Mouse (Mus musculus) forebrain, postnatal 0 days (tissue): Measurements from ENCODE around the gene Zdhhc14. TPM values are rescaled to one million over a fixed set of nuclear protein-coding genes. Genes with fewer than 3 reads are reported as not detected.

ENCODE experiments used
- ATAC-seq: fragments of 200-750 bp; cut with Nextera tagmentation; 2 replicates; pipeline ENCODE4 v1.8.0; 2017; ENCODE audit warnings: mild to moderate bottlenecking, moderate library complexity
- DNase-seq: peaks from one replicate; pipeline ENCODE4 v3.0.0-alpha.2; 2015
- H3K27ac ChIP-seq: fragments of 300-500 bp; sonication (generic); 2 replicates; pipeline ENCODE4 v1.5.1; 2014; ENCODE audit warnings: low read depth, mild to moderate bottlenecking, antibody characterized with exemption, low read length, moderate library complexity, mixed read lengths
- H3K27me3 ChIP-seq: fragments of 300-500 bp; sonication (generic); 2 replicates; pipeline ENCODE4 v1.6.1; 2014; ENCODE audit warnings: mild to moderate bottlenecking, low read length, mixed read lengths; ENCODE audit not compliant: insufficient read depth
- H3K36me3 ChIP-seq: fragments of 300-500 bp; sonication (generic); 2 replicates; pipeline ENCODE4 v1.6.1; 2014; ENCODE audit warnings: mild to moderate bottlenecking, moderate library complexity; ENCODE audit not compliant: insufficient read depth
- H3K4me1 ChIP-seq: fragments of 300-500 bp; sonication (generic); 2 replicates; pipeline ENCODE4 v1.6.1; 2014; ENCODE audit warnings: antibody characterized with exemption; ENCODE audit not compliant: insufficient read depth
- H3K4me2 ChIP-seq: fragments of 300-500 bp; sonication (generic); 2 replicates; pipeline ENCODE4 v1.6.1; 2014; ENCODE audit warnings: low read depth, mild to moderate bottlenecking, moderate library complexity
- H3K4me3 ChIP-seq: fragments of 300-500 bp; sonication (generic); 2 replicates; pipeline ENCODE4 v1.5.1; 2014; ENCODE audit warnings: low read depth, low read length, mixed read lengths
- H3K9ac ChIP-seq: fragments of 300-500 bp; sonication (generic); 2 replicates; pipeline ENCODE4 v1.6.1; 2014; ENCODE audit warnings: mild to moderate bottlenecking
- H3K9me3 ChIP-seq: fragments of 300-500 bp; sonication (generic); 2 replicates; pipeline ENCODE4 v1.6.1; 2016; ENCODE audit warnings: low read length
- CTCF ChIP-seq: sonication (generic); IDR thresholded peaks from 2 replicates; pipeline ENCODE4 v1.5.1; 2016; ENCODE audit warnings: antibody characterized with exemption, control low read depth, low read depth
- WGBS: fragments of 180-500 bp; shearing (Covaris S2); extraction: QIAGEN DNeasy Blood & Tissue Kit; methylation state at CpG from one replicate; pipeline ENCODE4 v1.1.7; 2014; 5-methylcytosine and 5-hydroxymethylcytosine counted together
- polyA plus RNA-seq: library from polyadenylated mRNA; unstranded; fragments of >200 nt; fragmentation: Nextera tagmentation; extraction: Ambion mirVana; gene quantifications from 2 replicates; pipeline ENCODE4 v1.2.1, GENCODE M21; 2015
- total RNA-seq: library from RNA; depleted of rRNA; stranded (reverse); fragments of >200 nt; gene quantifications from 2 replicates; pipeline ENCODE4 v1.2.3, GENCODE M21; 2014

The Zdhhc14 gene
- total and polyA plus RNA-seq, 2 experiments from 2014 or later: 9.9 to 16.7 TPM

DNA sequence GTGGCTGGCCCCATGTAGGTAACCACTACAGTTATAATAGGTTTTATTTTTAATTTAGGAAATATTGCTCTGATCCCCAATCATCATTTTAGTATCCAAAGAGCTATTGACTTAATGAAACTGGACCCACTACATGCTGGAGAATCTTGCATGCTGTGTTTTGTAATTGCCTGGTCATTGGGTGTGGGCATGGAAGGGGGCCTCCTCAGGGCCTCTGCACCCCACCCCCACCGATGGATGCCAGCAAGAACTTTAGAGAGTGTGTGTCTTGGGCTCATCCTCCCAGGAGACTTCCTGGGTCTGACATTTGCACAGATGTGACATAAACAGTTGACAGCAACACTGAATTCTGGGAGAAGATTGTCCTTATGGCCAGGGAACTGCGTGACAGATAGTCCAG lies 49.8 kb downstream of the Zdhhc14 start:
- ATAC-seq (no peak), DNase-seq (no peak)
- no peaks in the 10 kb centered on the region for H3K27me3 ChIP-seq
- H3K9me3 ChIP-seq: no peaks in the 10 kb centered on the region
- no peaks in the 10 kb centered on the region for H3K36me3 ChIP-seq
- no peak overlapping the region for H3K9ac ChIP-seq
- no peak overlapping the region for H3K4me3 ChIP-seq
- no peak overlapping the region for H3K27ac ChIP-seq
- 0 out of 2 replicates have a peak, but pooled peaks cover 3% of the 10 kb centered on the region for H3K4me1 ChIP-seq
- no peak for TF ChIP-seq CTCF
- WGBS: 85% methylated on average over 2 of the region's 2 CpGs
- no peak overlapping the region for H3K4me2 ChIP-seq

GRCm38 (mm10) chr17:5544065-5544464 lies 51.7 kb downstream of the Zdhhc14 start:
- Histone ChIP-seq H3K27ac (no peak overlapping the region; the same call in 1 of the 2 replicates), H3K27me3 (no peaks in the 10 kb centered on the region), H3K4me1 (no peaks in the 10 kb centered on the region), H3K36me3 (no peaks in the 10 kb centered on the region), H3K4me2 (no peak overlapping the region), H3K4me3 (no peak overlapping the region), H3K9ac (no peak overlapping the region), H3K9me3 (no peaks in the 10 kb centered on the region)
- ATAC-seq: peak; percentile 58
- 54% methylated on average over 5 of the region's 5 CpGs for WGBS
- TF ChIP-seq CTCF: no peak
- DNase-seq: no peak

DNA sequence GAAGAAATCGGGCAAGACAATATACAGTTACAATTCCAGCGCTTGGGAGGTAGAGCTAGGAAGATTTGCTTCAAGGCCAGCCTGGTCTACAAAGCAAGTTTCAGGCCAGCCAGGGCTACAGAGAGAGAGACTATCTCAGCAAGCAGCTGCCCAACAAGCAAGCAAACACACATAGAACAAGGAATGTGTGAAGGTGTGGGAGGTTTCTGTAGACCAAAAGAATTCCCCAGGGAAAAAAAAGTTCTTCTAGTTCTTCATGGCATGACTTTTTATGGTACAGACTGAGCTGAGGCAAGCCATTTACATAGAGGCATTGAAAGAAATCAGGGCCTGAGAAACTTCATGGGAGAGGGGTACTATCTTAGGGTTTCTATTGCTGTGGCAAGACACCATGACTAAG lies 52.7 kb downstream of the Zdhhc14 start:
- Histone ChIP-seq H3K27me3 (no peaks in the 10 kb centered on the region), H3K36me3 (no peaks in the 10 kb centered on the region), H3K4me1 (no peaks in the 10 kb centered on the region), H3K4me3 (no peak overlapping the region), H3K9me3 (no peaks in the 10 kb centered on the region), H3K9ac (no peak overlapping the region), H3K4me2 (no peak overlapping the region), H3K27ac (no peak overlapping the region)
- DNase-seq (no peak), ATAC-seq (no peak)
- no peak for TF ChIP-seq CTCF
- 93% methylated on average over 2 of the region's 2 CpGs for WGBS

DNA sequence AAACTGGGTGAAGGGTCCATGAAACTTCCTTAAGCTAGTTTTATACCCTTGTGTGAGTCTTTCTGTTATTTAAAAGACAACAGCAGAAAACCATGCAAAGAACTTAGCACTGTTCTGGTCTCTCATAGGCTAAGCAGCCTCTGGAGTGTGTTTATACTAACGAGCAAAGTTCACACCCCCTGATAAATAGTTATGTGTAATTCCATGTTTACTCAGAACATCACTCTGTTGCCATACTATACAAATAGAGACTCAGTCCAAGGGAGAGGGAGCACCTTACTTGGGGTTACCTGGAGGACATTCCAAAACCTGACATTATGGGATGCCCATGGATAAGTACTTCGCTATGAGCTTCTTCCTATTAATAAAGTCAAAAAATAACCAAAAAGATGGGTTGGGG lies 56.2 kb downstream of the Zdhhc14 start:
- WGBS: 82% methylated on average over 2 of the region's 2 CpGs
- 0 out of 2 replicates have a peak, but pooled peaks cover 8% of the 10 kb centered on the region for H3K4me1 ChIP-seq
- no peak overlapping the region for H3K27ac ChIP-seq
- ATAC-seq (no peak), DNase-seq (no peak)
- no peaks in the 10 kb centered on the region for H3K27me3 ChIP-seq
- H3K9ac ChIP-seq: no peak overlapping the region
- H3K36me3 ChIP-seq: no peaks in the 10 kb centered on the region
- H3K4me2 ChIP-seq: no peak overlapping the region
- TF ChIP-seq CTCF: no peak
- no peak overlapping the region for H3K4me3 ChIP-seq
- no peaks in the 10 kb centered on the region for H3K9me3 ChIP-seq

- H3K36me3 ChIP-seq: no peaks in the 10 kb centered on the region
- no peak overlapping the region for H3K4me3 ChIP-seq
- 0 out of 2 replicates have a peak, but pooled peaks cover 8% of the 10 kb centered on the region for H3K4me1 ChIP-seq
- ATAC-seq: no peak
- TF ChIP-seq CTCF: no peak
- no peak overlapping the region for H3K4me2 ChIP-seq
- H3K9me3 ChIP-seq: no peaks in the 10 kb centered on the region
- 93% methylated on average over 6 of the region's 6 CpGs for whole genome bisulfite sequencing
- no peak for DNase-seq
- no peaks in the 10 kb centered on the region for H3K27me3 ChIP-seq
- H3K27ac ChIP-seq: no peak overlapping the region
- H3K9ac ChIP-seq: no peak overlapping the region
Measured at GRCm38 (mm10) chr17:5549460-5549859, 57.1 kb downstream of the Zdhhc14 start.

DNA sequence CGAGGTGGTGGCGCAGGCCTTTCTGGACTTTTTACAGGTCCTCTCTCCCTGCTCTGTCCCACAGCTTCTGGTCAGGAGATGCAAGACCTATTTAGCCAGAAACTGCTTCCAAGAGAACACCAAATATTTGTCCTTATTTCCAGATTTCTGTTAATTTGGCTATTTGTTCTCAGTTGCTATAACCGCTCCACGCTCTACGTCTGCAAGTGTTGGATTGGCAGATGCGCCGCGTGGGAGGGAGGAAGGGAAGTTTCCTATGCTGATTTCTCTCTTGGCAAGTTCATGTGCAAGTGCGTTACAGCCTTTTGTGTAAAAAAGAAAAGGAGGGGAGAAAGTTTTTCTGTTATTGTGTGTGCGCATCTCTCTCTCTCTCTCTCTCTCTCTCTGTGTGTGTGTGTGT lies 58.1 kb downstream of the Zdhhc14 start:
- Histone ChIP-seq H3K4me3 (no peak overlapping the region), H3K4me2 (no peak overlapping the region), H3K27ac (no peak overlapping the region), H3K9ac (no peak overlapping the region), H3K36me3 (no peaks in the 10 kb centered on the region), H3K9me3 (no peaks in the 10 kb centered on the region), H3K27me3 (no peaks in the 10 kb centered on the region), H3K4me1 (0 out of 2 replicates have a peak, but pooled peaks cover 8% of the 10 kb centered on the region)
- TF ChIP-seq CTCF: no peak
- DNase-seq: peak; percentile 66
- WGBS: 63% methylated on average over 10 of the region's 10 CpGs
- no peak for ATAC-seq

GRCm38 (mm10) chr17:5551136-5551535 lies 58.8 kb downstream of the Zdhhc14 start:
- H3K27me3 ChIP-seq: no peaks in the 10 kb centered on the region
- DNase-seq (no peak), ATAC-seq (no peak)
- no peak overlapping the region for H3K4me2 ChIP-seq
- no peaks in the 10 kb centered on the region for H3K36me3 ChIP-seq
- H3K4me3 ChIP-seq: no peak overlapping the region
- H3K9me3 ChIP-seq: no peaks in the 10 kb centered on the region
- 69% methylated on average over 3 of the region's 3 CpGs for WGBS
- no peak overlapping the region for H3K9ac ChIP-seq
- H3K4me1 ChIP-seq: 0 out of 2 replicates have a peak, but pooled peaks cover 8% of the 10 kb centered on the region
- no peak for TF ChIP-seq CTCF
- no peak overlapping the region for H3K27ac ChIP-seq
